Mouse (Mus musculus): ENCODE measurements around the gene Tulp2. TPM values are rescaled to one million over a fixed set of nuclear protein-coding genes. Genes with fewer than 3 reads are reported as not detected.
A peak's percentile ranks its signal among the peaks of the same experiment; 100 is the strongest.
"Not testable (repeated sequence)": the region's sequence is repeated elsewhere in the genome, so short reads cannot be mapped to it uniquely, and the experiment has no call there.

Gene Tulp2
- polyA plus RNA-seq, 1 experiment = 0.13 TPM

DNA sequence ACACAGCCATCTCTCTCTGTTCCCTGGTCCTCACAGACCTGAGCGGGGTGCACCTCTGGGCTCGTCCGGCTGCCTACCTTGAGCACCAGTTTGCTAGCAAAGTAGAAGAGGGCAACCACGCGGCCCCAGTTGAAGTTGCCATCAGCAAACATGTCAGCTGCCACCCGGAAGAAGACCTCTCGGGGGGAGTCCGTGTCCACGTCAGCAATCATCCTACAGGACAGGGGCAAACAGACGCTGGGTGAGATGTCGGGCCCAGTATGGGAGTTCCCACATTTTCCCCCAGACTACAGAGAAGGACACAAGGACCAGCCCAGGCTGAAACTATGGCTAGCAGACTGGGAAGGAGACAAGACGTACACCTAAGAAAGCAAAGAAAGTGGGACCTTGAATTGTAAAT, 16.6 kb upstream of the Tulp2 start:
- Histone ChIP-seq H3K4me1 (ENCODE audit: control insufficient read depth, insufficient read depth, low read length) (peaks cover 11% of the 10 kb centered on the region), H3K4me3 (ENCODE audit: insufficient read depth, low read length) (no peak overlapping the region; the same call in 1 of the 2 replicates), H3K27ac (ENCODE audit: insufficient read depth, low read length) (no peak overlapping the region)
- TF ChIP-seq CTCF (IDR thresholded peaks at IDR 0.05; ENCODE audit: extremely low read depth, insufficient read depth, low read length) (no peak), POLR2A (IDR thresholded peaks at IDR 0.05; ENCODE audit: extremely low read depth, insufficient read depth, low read length) (no peak)

DNA sequence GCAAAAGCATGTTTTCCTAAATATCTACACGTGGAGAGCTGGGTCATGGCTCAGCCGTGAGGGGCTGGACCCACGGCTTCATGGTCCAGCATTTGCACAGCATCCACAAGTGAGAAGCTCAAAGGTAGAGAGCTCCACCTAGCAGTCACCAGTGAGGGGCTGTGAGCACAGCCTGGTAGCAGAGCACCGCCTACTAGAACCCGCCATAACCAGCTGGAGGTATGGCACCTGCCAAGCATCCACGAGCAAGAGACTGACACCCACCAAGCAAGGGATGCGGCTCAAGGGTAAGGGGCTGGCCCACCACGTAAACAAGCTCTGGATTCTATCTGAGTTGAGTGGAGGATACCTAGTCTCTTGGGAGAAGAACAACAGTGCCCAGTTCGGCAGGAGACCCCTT, 16.1 kb upstream of the Tulp2 start:
- TF ChIP-seq POLR2A (IDR thresholded peaks at IDR 0.05; ENCODE audit: extremely low read depth, insufficient read depth, low read length) (no peak), CTCF (IDR thresholded peaks at IDR 0.05; ENCODE audit: extremely low read depth, insufficient read depth, low read length) (no peak)
- peak overlapping the region; percentile 83 for H3K4me3 ChIP-seq (ENCODE audit: insufficient read depth, low read length)
- H3K27ac ChIP-seq (ENCODE audit: insufficient read depth, low read length) = no peak overlapping the region

DNA sequence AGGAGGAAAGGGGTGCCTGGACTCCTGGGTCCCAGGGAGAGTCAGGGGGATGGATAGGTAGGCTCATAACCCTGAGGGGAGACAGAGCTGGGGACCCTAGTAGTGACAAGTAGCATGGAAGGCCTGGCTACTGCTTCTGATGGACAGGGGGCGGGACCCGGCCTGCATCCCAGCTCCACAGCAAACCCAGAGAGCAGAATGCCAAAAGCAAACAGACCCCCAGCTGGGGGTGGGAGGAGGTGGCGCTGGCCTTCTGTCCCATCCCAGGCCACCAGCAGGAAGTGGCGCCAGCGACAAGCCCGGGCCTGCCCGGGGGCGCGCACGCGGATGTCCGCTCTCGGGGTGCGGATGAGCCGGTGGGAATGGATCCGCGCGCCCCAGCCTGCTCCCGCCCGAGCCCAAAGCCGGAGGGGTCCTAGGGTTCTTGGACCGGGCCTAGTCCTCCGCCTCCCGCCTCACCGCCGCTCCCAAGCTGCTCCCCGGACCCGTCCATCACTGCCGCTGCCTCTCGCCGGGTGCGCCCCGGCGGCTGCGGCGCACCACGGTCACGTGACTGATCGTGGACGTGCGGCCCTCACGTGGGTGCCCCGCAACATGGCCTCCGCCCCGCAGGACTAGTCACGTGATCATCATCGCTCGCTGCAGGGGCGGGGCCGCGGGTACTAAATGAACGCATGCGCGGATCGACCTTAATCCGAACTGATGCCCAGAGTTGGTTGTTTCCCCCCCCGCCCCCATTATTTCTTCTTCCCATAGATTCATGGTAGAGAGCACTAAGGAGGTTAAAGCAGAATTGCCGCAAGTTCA, 15.2 kb upstream of the Tulp2 start, which contains the start of gene Bax:
TSS of gene Bax (minus strand) at position 616 of the 807 bp plus-strand sequence.
- no peak for TF ChIP-seq CTCF (IDR thresholded peaks at IDR 0.05; ENCODE audit: extremely low read depth, insufficient read depth, low read length)
- peak; percentile 81; the same call in 1 of the 2 replicates for TF ChIP-seq POLR2A (IDR thresholded peaks at IDR 0.05; ENCODE audit: extremely low read depth, insufficient read depth, low read length)
- H3K4me1 ChIP-seq (ENCODE audit: control insufficient read depth, insufficient read depth, low read length) = peaks cover 7% of the 10 kb centered on the region
- H3K27ac ChIP-seq (ENCODE audit: insufficient read depth, low read length) = peak within 1 kb of the TSS; percentile 92
- H3K4me3 ChIP-seq (ENCODE audit: insufficient read depth, low read length) = peak within 1 kb of the TSS; percentile 83

More for the DNA sequence above, 16.1 kb upstream of the Tulp2 start:
- peaks cover 7% of the 10 kb centered on the region for H3K4me1 ChIP-seq (ENCODE audit: control insufficient read depth, insufficient read depth, low read length)

DNA sequence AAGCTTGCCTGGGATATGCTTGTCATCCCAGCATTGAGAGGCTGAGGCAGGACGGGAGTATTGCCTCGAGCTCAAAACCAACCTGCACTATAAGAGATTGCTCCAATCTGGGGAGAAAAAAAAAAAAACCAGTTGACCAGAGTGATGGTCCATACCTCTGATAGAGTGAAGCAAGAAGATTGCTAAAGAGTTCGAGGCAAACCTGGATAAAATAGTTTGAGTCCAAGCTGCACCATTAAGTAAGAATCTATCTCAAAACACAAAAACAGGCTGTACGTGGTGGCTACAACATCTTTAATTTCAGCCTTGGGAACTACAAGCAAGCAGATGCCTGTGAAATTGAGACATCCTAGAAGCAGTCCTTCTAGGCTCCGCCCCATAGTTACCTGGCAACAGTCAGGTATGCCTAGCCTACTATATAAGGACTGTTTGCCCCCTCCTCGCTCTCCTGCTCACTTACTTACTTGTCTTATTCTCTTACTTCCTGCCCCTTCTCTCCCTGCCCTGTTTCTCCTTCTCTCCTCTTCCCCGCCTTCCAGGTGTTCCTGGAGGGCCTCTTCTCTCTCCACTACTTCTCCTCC, 14.5 kb upstream of the Tulp2 start:
- H3K4me1 ChIP-seq (ENCODE audit: control insufficient read depth, insufficient read depth, low read length) = peaks cover 7% of the 10 kb centered on the region
- peak overlapping the region; percentile 83 for H3K4me3 ChIP-seq (ENCODE audit: insufficient read depth, low read length)
- H3K27ac ChIP-seq (ENCODE audit: insufficient read depth, low read length) = no peak overlapping the region
- TF ChIP-seq CTCF (IDR thresholded peaks at IDR 0.05; ENCODE audit: extremely low read depth, insufficient read depth, low read length) (no peak), POLR2A (IDR thresholded peaks at IDR 0.05; ENCODE audit: extremely low read depth, insufficient read depth, low read length) (no peak)

DNA sequence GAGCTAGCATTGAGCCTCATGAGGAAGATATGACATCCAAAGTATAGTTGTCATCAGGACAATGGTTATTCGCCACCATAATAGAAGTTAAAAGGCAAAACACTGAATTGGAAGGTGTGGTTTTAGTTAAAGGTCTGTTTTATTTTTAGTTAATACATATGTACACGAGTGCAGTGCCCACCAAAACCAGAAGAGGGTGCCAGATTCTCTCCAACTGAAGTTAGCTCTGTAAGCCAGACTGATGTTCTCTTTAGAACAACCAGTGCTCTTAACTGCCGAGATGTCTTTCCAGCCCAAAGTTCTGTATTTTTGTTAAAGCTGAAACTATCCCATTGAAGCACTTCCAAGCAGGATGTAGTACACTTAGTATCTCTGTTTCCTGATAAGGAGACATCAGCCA, 10.8 kb upstream of the Tulp2 start:
- peak; percentile 66 for TF ChIP-seq CTCF (IDR thresholded peaks at IDR 0.05; ENCODE audit: extremely low read depth, insufficient read depth, low read length)
- TF ChIP-seq POLR2A (IDR thresholded peaks at IDR 0.05; ENCODE audit: extremely low read depth, insufficient read depth, low read length) = no peak
- peaks cover 1% of the 10 kb centered on the region; the same call in 1 of the 2 replicates for H3K4me1 ChIP-seq (ENCODE audit: control insufficient read depth, insufficient read depth, low read length)
- no peak overlapping the region for H3K27ac ChIP-seq (ENCODE audit: insufficient read depth, low read length)
- H3K4me3 ChIP-seq (ENCODE audit: insufficient read depth, low read length) = no peak overlapping the region

DNA sequence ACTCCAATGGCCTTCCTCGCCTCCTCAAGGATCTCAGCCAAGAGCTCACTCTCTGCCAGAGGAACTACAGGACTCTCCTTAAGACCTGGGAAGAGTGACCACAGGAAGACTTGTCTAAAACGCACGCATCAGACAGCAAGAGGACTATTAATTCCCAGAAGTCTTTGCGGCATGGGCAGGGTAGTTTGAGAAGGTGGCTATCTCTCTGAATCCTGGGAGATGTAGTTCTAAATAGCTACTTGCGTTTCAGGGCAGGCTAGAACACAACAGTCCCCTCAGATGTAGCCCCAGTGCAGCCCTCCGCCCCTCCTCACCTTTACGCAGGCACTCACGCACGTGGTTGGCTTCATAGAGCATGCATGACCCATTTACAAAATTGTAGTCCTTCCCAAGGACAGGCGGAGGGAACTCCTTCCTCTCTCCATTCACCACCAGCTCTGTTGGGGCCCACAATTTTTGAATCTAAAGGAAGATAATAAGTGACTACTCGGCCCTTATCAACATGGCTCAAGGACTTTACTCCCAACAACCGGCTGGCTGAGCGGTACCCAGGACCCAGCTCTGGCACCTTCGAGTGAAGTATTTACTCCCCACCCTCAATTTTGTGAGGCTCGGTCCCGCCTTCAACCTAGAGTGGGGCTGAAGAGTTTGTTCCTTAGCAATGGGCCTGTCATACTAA, 6.2 kb upstream of the Tulp2 start:
- Histone ChIP-seq H3K4me1 (ENCODE audit: control insufficient read depth, insufficient read depth, low read length) (no peaks in the 10 kb centered on the region), H3K4me3 (ENCODE audit: insufficient read depth, low read length) (peak overlapping the region; percentile 38), H3K27ac (ENCODE audit: insufficient read depth, low read length) (no peak overlapping the region)
- 0 out of 2 replicates have a peak, but pooled peaks have one; percentile 11 for TF ChIP-seq POLR2A (IDR thresholded peaks at IDR 0.05; ENCODE audit: extremely low read depth, insufficient read depth, low read length)
- TF ChIP-seq CTCF (IDR thresholded peaks at IDR 0.05; ENCODE audit: extremely low read depth, insufficient read depth, low read length) = no peak

DNA sequence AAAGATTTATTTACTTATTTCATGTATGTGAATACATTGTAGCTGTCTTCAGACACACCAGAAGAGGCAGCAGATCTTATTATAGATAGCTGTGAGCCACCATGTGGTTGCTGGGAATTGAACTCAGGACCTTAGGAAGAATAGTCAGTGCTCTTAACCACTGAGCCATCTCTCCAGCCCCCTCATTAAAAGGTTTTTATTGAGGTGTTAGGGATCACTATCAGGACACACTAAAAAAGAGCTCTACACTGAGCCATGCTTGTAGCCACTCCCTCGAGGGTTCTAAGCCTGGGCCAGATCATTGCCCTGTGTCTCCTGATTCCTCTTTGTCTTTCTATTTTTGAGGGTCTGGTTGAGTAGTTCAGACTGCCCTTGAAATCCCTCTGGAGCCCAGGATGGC, 5.2 kb upstream of the Tulp2 start:
- no peaks in the 10 kb centered on the region for H3K4me1 ChIP-seq (ENCODE audit: control insufficient read depth, insufficient read depth, low read length)
- H3K4me3 ChIP-seq (ENCODE audit: insufficient read depth, low read length) = no peak overlapping the region
- H3K27ac ChIP-seq (ENCODE audit: insufficient read depth, low read length) = no peak overlapping the region
- no peak for TF ChIP-seq CTCF (IDR thresholded peaks at IDR 0.05; ENCODE audit: extremely low read depth, insufficient read depth, low read length)
- no peak for TF ChIP-seq POLR2A (IDR thresholded peaks at IDR 0.05; ENCODE audit: extremely low read depth, insufficient read depth, low read length)

DNA sequence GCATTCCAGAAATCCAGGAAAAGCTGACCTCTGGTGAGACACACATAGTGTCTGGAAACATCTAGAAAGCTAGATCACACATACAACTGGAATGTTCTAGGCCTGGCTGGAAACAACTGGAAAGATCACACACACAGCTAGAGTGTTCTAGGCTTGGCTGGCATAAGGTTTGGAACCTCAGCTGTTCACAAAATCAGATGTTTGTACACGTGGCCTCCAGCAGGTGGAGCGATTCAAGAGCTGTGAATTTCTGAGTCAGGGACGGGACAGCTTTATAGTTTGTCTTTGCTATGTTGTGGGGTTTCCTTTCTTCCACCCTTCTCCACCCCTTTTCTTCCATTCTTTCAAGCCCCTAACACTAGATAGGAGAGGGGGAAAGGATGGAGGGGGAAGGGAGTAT, 4.7 kb upstream of the Tulp2 start:
- Histone ChIP-seq H3K4me1 (ENCODE audit: control insufficient read depth, insufficient read depth, low read length) (no peaks in the 10 kb centered on the region), H3K4me3 (ENCODE audit: insufficient read depth, low read length) (no peak overlapping the region), H3K27ac (ENCODE audit: insufficient read depth, low read length) (no peak overlapping the region)
- TF ChIP-seq CTCF (IDR thresholded peaks at IDR 0.05; ENCODE audit: extremely low read depth, insufficient read depth, low read length) = peak; percentile 62
- no peak for TF ChIP-seq POLR2A (IDR thresholded peaks at IDR 0.05; ENCODE audit: extremely low read depth, insufficient read depth, low read length)

DNA sequence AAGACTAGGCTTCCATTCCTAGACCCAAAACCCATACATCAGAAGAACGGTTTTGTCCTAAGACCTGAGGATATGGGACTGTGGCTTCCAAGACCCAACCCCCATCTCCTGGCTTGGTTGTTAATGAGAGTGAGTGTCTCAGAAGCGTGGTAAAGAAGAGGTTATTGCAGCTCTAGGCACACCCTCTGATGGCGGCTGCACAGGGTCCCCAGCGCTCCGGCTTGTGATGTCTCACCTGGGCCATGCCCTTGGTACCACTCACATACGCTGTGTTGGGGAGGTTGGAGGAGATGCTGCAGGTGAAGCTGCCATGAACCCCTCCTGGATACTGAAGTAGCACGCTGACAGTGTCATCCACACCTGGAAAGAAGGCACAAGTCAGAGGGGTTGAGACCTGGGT, 2.9 kb upstream of the Tulp2 start:
- H3K4me3 ChIP-seq (ENCODE audit: insufficient read depth, low read length) = no peak overlapping the region
- no peaks in the 10 kb centered on the region for H3K4me1 ChIP-seq (ENCODE audit: control insufficient read depth, insufficient read depth, low read length)
- TF ChIP-seq CTCF (IDR thresholded peaks at IDR 0.05; ENCODE audit: extremely low read depth, insufficient read depth, low read length) (no peak), POLR2A (IDR thresholded peaks at IDR 0.05; ENCODE audit: extremely low read depth, insufficient read depth, low read length) (no peak)

DNA sequence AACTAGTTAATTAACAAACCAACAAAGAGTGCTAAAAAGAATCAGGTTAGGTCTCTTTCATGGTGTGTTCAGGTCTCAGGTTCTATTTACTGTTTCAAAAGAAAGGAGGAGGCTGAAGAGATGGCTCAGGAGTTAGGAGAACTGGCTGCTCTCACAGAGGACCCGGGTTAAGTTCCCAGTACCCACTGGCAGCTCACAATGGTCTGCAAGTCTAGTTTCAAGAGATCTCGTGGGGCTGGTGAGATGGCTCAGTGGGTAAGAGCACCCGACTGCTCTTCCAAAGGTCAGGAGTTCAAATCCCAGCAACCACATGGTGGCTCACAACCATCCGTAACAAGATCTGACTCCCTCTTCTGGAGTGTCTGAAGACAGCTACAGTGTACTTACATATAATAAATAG, 1.4 kb upstream of the Tulp2 start:
- not testable (repeated sequence) for H3K27ac ChIP-seq (ENCODE audit: insufficient read depth, low read length); H3K4me3 ChIP-seq (ENCODE audit: insufficient read depth, low read length); H3K4me1 ChIP-seq (ENCODE audit: control insufficient read depth, insufficient read depth, low read length)

More for the DNA sequence above, 2.9 kb upstream of the Tulp2 start:
- H3K27ac ChIP-seq (ENCODE audit: insufficient read depth, low read length) = no peak overlapping the region

Measured in cortical plate, adult 2 months (tissue).